Mouse (Mus musculus): Measurements from ENCODE around the gene Slc7a8. TPM values are rescaled to one million over a fixed set of nuclear protein-coding genes. Genes with fewer than 3 reads are reported as not detected.

Slc7a8 gene
- total RNA-seq, 2 experiments from 2014 or later, result 3.1 to 3.3 TPM

DNA sequence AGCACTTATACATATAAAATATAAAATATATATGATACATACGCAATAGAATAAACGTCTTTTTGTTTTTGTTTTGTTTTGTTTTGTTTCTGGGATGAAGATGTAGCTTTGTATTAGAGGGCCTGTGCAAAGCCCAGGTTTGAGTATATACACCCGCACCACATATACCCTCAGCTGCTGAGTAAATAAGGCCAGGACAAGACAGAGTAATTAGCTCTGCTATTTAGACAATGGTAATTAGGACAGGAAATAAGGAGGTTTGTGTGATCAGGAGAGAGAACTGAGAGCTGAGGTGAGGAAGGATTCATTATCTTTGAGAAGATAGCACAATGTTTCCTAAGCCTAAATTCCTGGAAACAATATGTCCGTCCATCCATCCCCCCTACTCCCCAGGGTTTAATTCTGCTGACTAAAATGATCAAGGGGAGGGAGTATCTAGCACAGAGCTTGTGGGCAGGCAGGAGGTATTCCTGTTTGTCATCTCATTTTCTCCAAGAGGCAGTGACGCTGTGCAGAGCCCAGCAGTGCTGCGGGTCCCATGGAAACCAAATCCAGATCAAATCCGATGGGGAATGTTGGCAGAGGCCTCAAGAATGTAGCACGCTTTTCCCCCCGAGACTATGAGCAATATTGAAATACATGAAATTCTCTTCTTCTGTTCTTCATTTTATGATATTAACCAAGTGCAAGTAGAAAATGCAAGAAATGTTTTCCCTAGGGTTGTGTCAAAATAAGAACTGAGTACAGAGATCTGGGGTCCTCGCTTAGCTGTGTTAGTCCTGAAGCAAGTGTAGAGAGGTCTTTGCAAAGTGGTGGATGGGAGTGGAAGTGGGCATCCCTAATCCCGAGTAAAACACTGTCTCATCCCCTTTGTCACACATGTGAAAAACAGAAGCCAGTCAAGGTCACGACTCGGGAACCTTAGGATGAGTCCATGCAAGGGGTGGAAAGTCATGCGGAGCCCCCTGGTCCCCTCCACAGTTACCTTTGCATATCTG lies 44.9 kb downstream of the Slc7a8 start:
- DNase-seq, result no peak

DNA sequence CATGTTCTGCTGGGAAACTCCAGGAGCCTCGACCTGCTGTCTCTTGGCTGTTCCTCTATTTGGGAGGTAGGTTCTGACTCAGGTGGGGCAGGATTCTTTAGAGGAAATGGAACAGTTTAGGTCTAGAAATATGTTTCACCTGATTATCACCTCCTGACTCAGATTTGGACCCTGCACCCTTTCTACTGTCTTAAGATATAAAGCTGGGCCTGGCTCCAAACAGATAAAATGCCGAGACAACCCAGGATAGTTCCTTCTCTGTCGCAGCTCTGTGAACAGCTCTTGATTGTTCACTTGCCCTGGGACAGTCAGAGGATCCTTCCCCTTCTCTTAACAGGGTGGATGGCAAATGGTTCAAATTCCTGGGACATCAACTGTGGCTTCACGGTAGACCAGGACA lies 46.5 kb downstream of the Slc7a8 start:
- no peak for DNase-seq

DNA sequence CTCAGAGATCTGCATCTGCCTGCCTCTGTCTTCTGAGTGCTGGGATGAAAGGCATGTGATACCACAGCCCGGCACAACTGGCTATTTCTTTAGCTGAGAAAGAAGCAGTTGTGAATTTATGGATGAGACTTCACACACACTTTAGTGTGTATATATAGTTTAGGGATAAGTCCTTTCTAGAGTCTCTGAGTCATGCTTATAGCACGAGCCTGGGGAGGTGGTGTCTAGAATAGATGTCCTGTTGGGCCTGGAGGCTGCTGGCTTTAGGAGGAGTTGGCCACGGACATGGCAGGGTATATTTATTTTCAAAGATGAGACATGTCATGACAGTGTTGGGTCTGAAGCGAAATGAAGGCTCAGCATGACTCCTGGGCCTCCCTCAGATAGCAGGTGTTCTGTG lies 47.7 kb downstream of the Slc7a8 start:
- DNase-seq, result no peak

GRCm38 (mm10) chr14:54732206-54732605 lies 49.5 kb downstream of the Slc7a8 start:
- no peak for DNase-seq

DNA sequence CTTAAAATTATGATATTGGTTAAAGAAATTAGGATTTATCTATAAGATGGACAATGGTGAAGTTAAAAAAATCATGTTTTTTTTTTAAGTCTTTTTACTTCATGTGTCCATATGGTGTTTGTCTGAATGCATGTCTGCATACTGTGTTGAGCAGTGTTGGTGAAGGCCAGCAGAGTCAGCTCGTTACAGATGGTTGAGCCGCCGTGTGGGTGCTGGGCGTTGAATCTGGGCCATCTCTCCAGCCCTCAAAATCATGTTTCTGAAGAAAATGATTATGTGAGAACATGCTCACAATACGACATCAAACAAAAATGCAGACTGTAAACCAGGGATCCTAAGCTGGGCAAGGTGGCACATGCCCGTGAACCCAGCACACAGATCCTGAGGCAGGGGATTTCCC lies 51.4 kb downstream of the Slc7a8 start:
- no peak for DNase-seq

- DNase-seq, result no peak
Measured at GRCm38 (mm10) chr14:54728823-54729653, 52.7 kb downstream of the Slc7a8 start.

DNA sequence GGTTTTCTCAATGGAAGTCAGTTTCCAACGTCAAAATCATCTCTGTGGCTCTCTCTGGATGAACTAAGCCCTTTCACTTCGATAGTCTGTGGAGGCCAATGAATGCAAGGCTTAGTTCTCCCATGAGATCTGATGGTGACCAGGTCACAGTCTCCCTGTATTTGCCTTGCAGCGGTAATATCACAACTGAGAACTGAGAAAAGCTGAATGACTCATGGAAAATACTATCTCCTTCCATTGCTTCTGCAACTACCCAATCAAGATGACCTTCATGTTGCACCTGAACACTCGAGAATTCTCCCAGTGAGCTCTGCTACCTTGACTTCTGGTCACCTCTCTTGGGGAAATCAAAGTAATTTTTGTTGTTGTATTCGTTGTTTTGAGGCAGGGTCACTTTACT lies 54.2 kb downstream of the Slc7a8 start:
- DNase-seq, result no peak

- no peak for DNase-seq
Measured at GRCm38 (mm10) chr14:54724049-54724448, 57.7 kb downstream of the Slc7a8 start.

DNA sequence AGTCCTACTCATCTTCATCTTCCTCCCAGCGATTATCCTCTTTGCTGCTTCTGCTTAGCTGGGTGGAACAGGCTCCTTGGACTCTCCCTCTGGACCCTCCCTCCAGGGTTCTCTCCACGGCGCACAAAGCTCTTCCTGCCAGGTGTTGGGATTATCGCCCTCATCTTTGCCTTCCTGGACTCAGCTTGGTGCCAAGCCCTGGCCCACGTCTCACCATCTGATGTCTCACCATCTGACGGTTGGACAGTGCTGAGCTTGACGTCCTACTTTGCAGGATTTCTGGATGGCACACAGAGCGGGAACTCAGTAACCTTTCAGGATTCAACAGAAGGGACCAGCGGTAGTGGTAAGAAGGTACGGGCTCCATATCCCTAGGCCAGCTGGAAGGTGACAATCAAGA lies 60.0 kb downstream of the Slc7a8 start:
- DNase-seq, result no peak

DNA sequence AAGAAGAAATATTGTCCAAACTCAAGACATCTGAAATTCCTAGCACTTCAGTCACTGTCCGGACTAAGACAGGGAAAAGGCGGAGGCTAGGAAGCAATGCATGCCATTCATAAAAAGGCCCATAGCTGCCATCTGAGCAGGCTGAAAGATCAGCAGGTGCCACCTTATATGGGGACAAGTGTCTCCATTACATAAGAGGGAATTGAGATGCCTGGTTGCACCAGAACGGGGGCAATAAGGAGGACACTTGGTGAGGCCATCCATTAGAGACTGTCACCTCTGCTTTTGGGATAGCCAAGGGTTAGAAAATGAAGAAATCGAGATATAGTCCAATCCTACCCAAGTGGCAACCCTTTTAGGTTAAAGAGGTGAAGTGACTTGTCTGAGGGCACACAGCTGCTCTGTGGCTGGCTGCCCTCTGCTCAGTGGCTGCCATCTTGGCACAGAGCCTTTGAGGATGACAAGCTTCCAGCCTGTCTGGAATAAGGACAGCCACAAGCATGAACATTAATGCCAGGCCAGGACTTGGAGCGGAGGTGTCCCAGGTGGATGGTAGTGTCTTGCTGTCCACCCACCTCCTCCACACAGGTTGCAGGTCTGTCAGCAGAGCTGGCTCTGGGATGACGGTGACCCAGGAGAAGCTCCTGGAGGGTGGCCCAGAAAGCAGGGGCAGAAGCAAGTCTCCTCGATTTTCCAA lies 60.9 kb downstream of the Slc7a8 start:
- DNase-seq, result peak in 1 of 2 experiments; percentile 41

DNA sequence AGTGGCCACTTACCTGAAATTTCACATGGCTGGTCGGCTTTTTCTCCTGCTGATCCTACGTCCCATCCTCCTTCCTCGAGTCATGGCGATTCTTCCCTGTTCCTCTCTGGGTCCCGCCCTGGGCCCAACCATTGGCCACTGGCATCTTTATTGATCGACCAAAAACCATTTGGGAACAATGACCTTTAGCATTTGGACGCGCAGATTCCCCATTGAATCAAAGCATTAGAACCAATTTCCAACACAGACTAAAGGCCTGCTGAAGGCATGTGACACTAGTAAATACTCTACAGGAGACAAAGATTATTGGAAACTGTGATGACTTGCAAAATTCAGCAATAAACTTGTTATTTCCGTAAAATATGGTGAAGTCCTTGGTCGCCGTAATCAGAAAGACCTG lies 61.7 kb downstream of the Slc7a8 start:
- DNase-seq, result no peak

DNA sequence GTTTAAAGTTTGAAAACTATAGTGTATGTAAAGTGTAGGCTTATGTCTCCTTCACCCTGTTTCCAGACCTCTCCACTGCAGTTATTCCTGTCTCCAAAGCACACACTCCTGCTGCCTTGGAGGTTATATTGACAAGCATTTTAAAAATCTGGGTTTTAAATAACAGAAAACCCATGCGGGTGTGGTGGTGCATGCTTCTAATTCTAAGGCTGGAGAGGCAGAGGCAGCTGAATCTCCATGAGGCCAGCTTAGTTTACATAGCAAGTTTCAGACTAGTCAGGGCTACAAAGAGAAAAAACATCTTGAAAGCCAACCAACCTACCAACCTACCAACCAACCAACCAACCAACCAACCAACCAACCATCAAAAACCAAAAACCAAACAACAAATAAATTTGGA lies 66.3 kb downstream of the Slc7a8 start:
- DNase-seq, result no peak

GRCm38 (mm10) chr14:54714617-54715081 lies 67.1 kb downstream of the Slc7a8 start:
- no peak for DNase-seq

- DNase-seq, result peak; percentile 77 to 85
Measured at GRCm38 (mm10) chr14:54714121-54714520, 67.6 kb downstream of the Slc7a8 start.

DNA sequence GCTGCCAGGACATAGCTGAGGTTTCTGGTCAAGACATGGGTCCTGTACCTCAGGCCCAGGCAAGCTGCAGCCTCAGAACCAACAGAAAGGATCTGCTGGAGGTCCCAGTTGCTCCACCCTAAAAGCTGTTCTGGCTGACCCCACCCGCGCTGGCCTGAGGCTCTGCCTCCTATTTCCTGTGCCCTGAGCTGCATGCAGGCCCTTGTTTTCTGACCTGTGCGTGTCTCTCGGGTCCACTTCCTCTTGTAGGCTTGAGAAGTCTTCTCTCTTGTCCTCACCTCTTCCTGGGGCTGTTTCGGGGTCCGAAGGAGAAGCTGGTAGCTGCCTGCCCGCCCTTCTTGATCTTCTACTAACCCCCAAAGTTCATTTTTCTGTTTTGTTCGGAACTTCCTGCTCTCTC lies 68.9 kb downstream of the Slc7a8 start:
- peak; percentile 34 to 52 for DNase-seq

- DNase-seq, result no peak
Measured at GRCm38 (mm10) chr14:54712074-54712473, 69.7 kb downstream of the Slc7a8 start, which contains the start of gene Cebpe. TSS of gene Cebpe (minus strand) at chr14:54712174.

DNA sequence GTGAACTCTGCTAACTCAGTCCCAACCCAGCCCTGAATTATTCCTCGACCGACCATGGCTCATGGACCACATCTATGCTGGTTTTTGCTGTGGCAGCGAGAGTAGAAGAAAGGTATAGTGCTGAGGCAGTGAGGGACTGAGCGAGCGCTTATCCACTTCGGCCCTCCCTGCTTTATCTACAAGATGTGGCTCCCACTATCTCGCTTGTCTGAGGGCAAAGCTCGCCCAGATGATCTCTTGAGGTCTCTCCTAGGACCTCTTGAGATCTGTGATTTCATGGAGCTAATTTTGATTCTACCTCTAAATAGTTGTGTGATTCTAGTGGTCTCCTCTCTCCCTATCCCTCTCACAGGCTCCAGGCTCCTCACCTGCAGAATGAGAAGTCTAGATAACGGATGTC lies 72.7 kb downstream of the Slc7a8 start:
- no peak for DNase-seq

- no peak for DNase-seq
Measured at GRCm38 (mm10) chr14:54706589-54707320, 75.0 kb downstream of the Slc7a8 start.

- DNase-seq, result no peak
Measured at GRCm38 (mm10) chr14:54705844-54706243, 75.9 kb downstream of the Slc7a8 start.

GRCm38 (mm10) chr14:54703207-54703606 lies 78.5 kb downstream of the Slc7a8 start:
- no peak for DNase-seq

- peak; percentile 75 to 90 for DNase-seq
Measured at GRCm38 (mm10) chr14:54701298-54701697, 80.4 kb downstream of the Slc7a8 start.
